Mouse (Mus musculus): ENCODE measurements around the gene Prkar1a. TPM values are rescaled to one million over a fixed set of nuclear protein-coding genes. Genes with fewer than 3 reads are reported as not detected.

Prkar1a gene
- polyA plus RNA-seq, 1 experiment: 215 TPM

DNA sequence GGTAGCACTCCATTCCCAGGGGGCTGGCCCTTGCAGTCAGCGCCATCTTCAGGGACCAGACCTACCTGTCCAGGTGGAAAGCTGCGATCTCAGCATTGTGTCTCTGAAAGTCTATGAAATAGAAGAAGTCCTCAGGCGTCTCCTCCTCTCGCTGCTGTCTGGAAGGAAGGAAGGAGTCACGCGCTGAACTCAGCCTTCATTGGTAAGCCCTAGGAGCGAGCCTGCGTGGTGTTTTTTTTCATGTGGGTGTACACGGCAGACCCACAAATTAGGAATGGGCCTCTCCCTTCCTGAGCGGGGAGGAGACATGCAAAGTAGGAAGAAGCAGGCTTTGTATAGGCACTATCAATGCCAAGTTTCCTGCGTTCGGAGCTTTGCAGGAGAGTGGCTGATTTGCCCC lies 29.1 kb downstream of the Prkar1a start:
- Histone ChIP-seq H3K4me1 (ENCODE audit: control insufficient read depth, insufficient read depth, low read length) (peaks cover 7% of the 10 kb centered on the region; the same call in 1 of the 2 replicates), H3K4me3 (ENCODE audit: insufficient read depth, low read length) (no peak overlapping the region), H3K27ac (ENCODE audit: insufficient read depth, low read length) (no peak overlapping the region)
- TF ChIP-seq POLR2A (IDR thresholded peaks at IDR 0.05; ENCODE audit: low read depth, low read length) (no peak), CTCF (IDR thresholded peaks at IDR 0.05; ENCODE audit: borderline replicate concordance, insufficient read depth, low read length) (no peak)

- Histone ChIP-seq H3K4me3 (ENCODE audit: insufficient read depth, low read length) (no peak overlapping the region), H3K27ac (ENCODE audit: insufficient read depth, low read length) (no peak overlapping the region), H3K4me1 (ENCODE audit: control insufficient read depth, insufficient read depth, low read length) (peaks cover 7% of the 10 kb centered on the region; the same call in 1 of the 2 replicates)
- TF ChIP-seq CTCF (IDR thresholded peaks at IDR 0.05; ENCODE audit: borderline replicate concordance, insufficient read depth, low read length) (no peak), POLR2A (IDR thresholded peaks at IDR 0.05; ENCODE audit: low read depth, low read length) (no peak)
These were observed 31.7 kb downstream of the Prkar1a start for GRCm38 (mm10) chr11:109680934-109681333.

DNA sequence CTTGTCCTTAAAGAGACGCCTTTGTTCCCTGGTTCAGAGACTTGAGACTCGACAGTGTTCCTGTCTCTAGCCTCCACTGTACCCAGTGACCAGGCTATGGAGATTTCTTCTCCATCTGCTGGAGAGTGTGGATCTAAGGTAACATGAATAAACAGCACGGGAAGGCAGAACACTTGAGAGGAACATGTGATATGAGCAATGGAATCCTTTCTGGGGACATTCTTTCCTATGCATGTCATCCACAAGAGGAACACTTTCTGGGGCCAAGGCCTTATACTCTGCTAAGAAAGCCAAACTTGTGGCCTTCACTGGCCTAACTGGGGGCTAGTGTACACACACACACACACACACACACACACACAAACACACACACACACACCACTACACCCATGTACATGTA lies 32.4 kb downstream of the Prkar1a start:
- peak overlapping the region; percentile 21; the same call in 1 of the 2 replicates for H3K27ac ChIP-seq (ENCODE audit: insufficient read depth, low read length)
- no peak overlapping the region for H3K4me3 ChIP-seq (ENCODE audit: insufficient read depth, low read length)
- TF ChIP-seq POLR2A (IDR thresholded peaks at IDR 0.05; ENCODE audit: low read depth, low read length) (no peak), CTCF (IDR thresholded peaks at IDR 0.05; ENCODE audit: borderline replicate concordance, insufficient read depth, low read length) (no peak)
- H3K4me1 ChIP-seq (ENCODE audit: control insufficient read depth, insufficient read depth, low read length): peaks cover 7% of the 10 kb centered on the region; the same call in 1 of the 2 replicates

DNA sequence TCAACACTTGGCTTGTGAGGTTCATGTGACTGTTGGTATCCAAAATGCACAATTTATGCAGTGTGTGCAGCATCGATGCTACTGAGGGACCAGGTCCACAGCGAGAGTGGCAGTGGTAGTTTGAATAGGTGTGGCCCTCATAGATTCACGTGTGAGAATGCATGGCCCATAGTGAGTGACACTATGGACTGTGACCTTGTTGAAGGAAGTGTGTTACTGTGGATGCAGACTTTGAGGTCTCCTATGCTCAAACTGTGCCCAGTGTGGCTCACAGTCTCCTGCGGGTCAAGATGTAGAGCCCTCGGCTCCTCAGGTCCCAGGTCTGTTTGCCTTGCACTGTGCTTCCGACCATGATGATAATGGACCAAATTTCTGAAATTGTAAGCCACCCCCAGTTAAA lies 33.0 kb downstream of the Prkar1a start:
- peak overlapping the region; percentile 18 for H3K27ac ChIP-seq (ENCODE audit: insufficient read depth, low read length)
- H3K4me1 ChIP-seq (ENCODE audit: control insufficient read depth, insufficient read depth, low read length): peaks cover 7% of the 10 kb centered on the region; the same call in 1 of the 2 replicates
- TF ChIP-seq POLR2A (IDR thresholded peaks at IDR 0.05; ENCODE audit: low read depth, low read length): no peak
- no peak for TF ChIP-seq CTCF (IDR thresholded peaks at IDR 0.05; ENCODE audit: borderline replicate concordance, insufficient read depth, low read length)
- no peak overlapping the region for H3K4me3 ChIP-seq (ENCODE audit: insufficient read depth, low read length)

- Histone ChIP-seq H3K27ac (ENCODE audit: insufficient read depth, low read length) (no peak overlapping the region), H3K4me1 (ENCODE audit: control insufficient read depth, insufficient read depth, low read length) (no peaks in the 10 kb centered on the region), H3K4me3 (ENCODE audit: insufficient read depth, low read length) (no peak overlapping the region)
- TF ChIP-seq POLR2A (IDR thresholded peaks at IDR 0.05; ENCODE audit: low read depth, low read length): no peak
- no peak for TF ChIP-seq CTCF (IDR thresholded peaks at IDR 0.05; ENCODE audit: borderline replicate concordance, insufficient read depth, low read length)
These were observed 40.3 kb downstream of the Prkar1a start for GRCm38 (mm10) chr11:109689539-109689938.

- Histone ChIP-seq H3K27ac (ENCODE audit: insufficient read depth, low read length) (no peak overlapping the region), H3K4me3 (ENCODE audit: insufficient read depth, low read length) (no peak overlapping the region), H3K4me1 (ENCODE audit: control insufficient read depth, insufficient read depth, low read length) (no peaks in the 10 kb centered on the region)
- TF ChIP-seq POLR2A (IDR thresholded peaks at IDR 0.05; ENCODE audit: low read depth, low read length): no peak
- no peak for TF ChIP-seq CTCF (IDR thresholded peaks at IDR 0.05; ENCODE audit: borderline replicate concordance, insufficient read depth, low read length)
These were observed 43.5 kb downstream of the Prkar1a start for GRCm38 (mm10) chr11:109692737-109693136.

DNA sequence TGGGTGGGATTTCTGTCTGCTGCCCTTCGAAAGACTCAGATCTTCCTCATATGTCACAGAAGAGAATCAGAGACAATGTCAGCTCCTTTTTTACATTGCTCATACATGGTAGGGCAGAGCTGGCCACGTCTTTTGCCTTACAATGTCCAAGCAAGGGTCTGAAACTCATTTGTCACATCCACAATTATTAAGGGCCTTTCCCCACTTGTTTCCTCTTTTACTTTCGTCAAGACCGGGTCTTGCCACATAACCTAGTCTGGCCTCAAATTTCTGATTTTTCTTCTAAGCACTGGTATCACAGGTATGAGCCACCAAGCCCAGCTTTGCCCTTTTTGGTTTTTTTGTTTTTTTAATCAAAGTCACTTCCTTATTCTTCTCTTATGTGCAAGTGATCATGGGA lies 47.3 kb downstream of the Prkar1a start:
- H3K27ac ChIP-seq (ENCODE audit: insufficient read depth, low read length): no peak overlapping the region
- H3K4me1 ChIP-seq (ENCODE audit: control insufficient read depth, insufficient read depth, low read length): no peaks in the 10 kb centered on the region
- H3K4me3 ChIP-seq (ENCODE audit: insufficient read depth, low read length): no peak overlapping the region
- no peak for TF ChIP-seq POLR2A (IDR thresholded peaks at IDR 0.05; ENCODE audit: low read depth, low read length)
- no peak for TF ChIP-seq CTCF (IDR thresholded peaks at IDR 0.05; ENCODE audit: borderline replicate concordance, insufficient read depth, low read length)

DNA sequence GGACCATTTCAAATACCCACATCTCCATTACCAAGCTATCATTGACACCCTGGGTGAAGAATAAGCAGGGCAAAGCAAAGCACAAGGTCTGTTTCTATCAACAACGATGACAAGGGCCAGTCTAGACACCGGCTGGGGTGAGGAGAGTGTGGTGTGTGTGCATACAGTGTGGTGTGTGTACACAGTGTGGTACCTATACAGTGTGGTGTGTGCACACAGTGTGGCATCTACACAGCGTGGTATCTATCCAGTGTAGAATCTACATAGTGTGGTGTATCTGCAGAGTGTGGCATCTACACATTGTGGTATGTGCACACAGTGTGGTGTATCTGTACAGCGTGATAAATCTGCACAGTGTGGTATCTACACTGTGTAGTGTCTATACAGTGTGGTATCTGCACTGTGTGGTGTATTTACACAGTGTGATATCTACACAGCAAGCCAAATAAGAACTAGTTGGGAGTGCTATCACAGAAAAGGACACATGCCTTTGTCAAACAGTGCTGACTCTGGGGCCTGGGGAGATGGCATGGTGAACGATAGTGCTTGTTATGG lies 48.0 kb downstream of the Prkar1a start:
- no peaks in the 10 kb centered on the region for H3K4me1 ChIP-seq (ENCODE audit: control insufficient read depth, insufficient read depth, low read length)
- H3K27ac ChIP-seq (ENCODE audit: insufficient read depth, low read length): no peak overlapping the region
- H3K4me3 ChIP-seq (ENCODE audit: insufficient read depth, low read length): no peak overlapping the region
- TF ChIP-seq POLR2A (IDR thresholded peaks at IDR 0.05; ENCODE audit: low read depth, low read length) (no peak), CTCF (IDR thresholded peaks at IDR 0.05; ENCODE audit: borderline replicate concordance, insufficient read depth, low read length) (no peak)

- no peak overlapping the region for H3K27ac ChIP-seq (ENCODE audit: insufficient read depth, low read length)
- H3K4me3 ChIP-seq (ENCODE audit: insufficient read depth, low read length): no peak overlapping the region
- TF ChIP-seq POLR2A (IDR thresholded peaks at IDR 0.05; ENCODE audit: low read depth, low read length) (no peak), CTCF (IDR thresholded peaks at IDR 0.05; ENCODE audit: borderline replicate concordance, insufficient read depth, low read length) (no peak)
- H3K4me1 ChIP-seq (ENCODE audit: control insufficient read depth, insufficient read depth, low read length): no peaks in the 10 kb centered on the region
These were observed 49.5 kb downstream of the Prkar1a start for GRCm38 (mm10) chr11:109698740-109699139.

DNA sequence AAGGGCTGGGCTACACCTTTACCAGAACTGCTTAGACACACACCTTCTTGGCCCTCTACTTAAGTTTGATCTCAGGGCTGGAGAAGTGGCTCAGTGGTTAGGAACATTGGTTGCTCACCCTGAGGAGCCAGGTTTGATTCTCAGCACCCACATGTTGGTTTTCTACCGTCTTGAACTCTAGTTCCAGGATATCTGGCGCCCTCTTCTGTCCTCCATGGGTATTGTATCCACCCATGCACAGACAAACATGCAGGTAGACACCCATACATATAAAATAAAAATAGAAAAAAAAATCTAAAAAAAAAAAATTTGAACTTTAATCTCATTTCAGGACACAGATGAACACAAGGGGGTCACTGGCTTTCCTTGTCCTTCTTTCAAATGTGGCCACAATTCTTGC lies 50.6 kb downstream of the Prkar1a start:
- Histone ChIP-seq H3K27ac (ENCODE audit: insufficient read depth, low read length) (no peak overlapping the region), H3K4me3 (ENCODE audit: insufficient read depth, low read length) (no peak overlapping the region), H3K4me1 (ENCODE audit: control insufficient read depth, insufficient read depth, low read length) (peaks cover 2% of the 10 kb centered on the region)
- no peak for TF ChIP-seq CTCF (IDR thresholded peaks at IDR 0.05; ENCODE audit: borderline replicate concordance, insufficient read depth, low read length)
- TF ChIP-seq POLR2A (IDR thresholded peaks at IDR 0.05; ENCODE audit: low read depth, low read length): no peak
